Mouse (Mus musculus) frontal cortex, postnatal 25 days (tissue): Measurements from ENCODE around the gene Pdik1l.

Source experiments
- DNase-seq, 2 experiments: peaks; one replicate each; pipeline ENCODE4 v3.0.0; 2022; ENCODE audit warnings: low spot score in 2 of 2

The Pdik1l gene

DNA sequence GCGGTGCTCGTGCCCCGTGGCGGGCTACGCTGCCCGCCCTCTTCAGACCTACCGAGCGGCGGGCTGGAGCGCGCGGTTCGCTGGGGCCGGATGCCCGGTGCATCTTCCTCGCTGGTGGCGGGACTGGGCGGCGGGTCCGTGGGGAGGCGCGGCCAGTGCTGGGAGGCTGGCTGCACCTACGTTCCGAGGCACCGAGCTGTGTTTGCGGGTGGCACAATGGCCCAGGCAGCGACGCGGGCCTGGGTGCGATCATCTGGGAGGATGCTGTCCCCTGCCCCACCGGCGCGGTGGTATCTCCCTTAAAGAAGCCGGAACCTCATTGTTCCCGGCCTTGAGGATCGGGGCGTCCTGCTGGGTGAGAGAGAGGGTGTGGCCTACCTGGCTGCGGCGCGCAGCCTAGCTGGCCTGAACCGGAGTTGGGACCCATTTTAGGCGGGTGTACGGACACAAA is at the start of gene Pdik1l:
Gene Pdik1l, minus strand, starts transcription at position 321 of the 451 bp plus-strand sequence.
- peak; percentile 33 to 41 for DNase-seq

DNA sequence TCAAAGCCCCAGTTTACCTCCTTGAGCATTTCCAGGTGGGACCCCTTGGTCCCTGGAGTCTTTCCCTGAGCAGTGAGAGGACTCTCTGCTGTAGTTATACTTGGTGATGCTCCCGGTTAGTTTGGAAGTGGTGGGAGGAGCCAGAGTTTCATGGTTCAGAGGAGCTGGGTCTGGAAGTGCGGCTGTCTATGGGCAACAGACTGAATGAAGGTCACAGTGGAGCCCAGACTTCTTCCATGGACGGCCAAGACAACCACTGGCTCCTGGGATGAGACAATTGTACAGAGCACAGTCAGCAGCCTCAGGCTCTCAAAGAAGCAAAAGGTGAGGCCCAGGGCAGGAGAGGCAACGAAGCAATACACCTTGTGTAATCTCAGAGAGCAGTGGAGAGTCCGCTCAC is 42.6 kb upstream of the Pdik1l start:
- DNase-seq, result no peak

DNA sequence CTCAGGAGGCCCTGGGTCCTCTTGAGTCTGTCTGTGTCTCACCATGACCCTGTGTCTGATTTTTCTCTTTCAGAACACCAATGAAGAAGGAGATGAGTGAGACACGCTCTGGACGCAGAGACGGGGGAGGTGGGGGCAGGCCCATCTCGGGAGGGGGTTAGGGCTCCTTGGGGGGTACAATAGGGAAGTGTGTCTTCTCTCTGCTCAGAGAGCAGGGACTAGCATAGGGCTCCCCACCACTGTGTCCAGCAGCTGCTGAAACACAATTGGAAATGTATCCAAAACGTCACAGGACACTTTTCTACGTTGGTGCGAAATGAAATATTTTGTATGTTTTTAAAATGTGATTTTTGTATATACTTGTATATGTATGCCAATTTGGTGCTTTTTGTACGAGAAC is 41.1 kb upstream of the Pdik1l start:
- no peak for DNase-seq

DNA sequence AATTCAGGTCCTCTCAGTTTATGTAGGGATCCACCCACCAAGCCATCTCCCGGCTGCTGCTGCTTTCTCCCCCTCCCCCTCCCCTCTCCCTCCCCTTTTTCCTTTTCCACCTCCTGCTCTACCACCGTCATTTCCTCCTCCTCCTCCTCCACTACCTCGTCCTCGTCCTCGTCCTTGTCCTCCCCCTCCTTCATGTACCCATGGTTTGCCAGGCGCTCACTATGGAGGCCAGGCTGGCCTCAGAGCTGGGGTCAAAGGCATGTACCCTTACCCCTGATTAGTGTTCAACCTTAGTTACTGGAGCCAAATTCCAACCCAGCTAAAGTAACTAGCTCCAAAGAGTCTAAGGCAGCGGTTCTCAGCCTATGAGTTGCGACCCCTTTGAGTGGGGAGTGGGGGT is 40.5 kb upstream of the Pdik1l start:
- DNase-seq, result no peak

DNA sequence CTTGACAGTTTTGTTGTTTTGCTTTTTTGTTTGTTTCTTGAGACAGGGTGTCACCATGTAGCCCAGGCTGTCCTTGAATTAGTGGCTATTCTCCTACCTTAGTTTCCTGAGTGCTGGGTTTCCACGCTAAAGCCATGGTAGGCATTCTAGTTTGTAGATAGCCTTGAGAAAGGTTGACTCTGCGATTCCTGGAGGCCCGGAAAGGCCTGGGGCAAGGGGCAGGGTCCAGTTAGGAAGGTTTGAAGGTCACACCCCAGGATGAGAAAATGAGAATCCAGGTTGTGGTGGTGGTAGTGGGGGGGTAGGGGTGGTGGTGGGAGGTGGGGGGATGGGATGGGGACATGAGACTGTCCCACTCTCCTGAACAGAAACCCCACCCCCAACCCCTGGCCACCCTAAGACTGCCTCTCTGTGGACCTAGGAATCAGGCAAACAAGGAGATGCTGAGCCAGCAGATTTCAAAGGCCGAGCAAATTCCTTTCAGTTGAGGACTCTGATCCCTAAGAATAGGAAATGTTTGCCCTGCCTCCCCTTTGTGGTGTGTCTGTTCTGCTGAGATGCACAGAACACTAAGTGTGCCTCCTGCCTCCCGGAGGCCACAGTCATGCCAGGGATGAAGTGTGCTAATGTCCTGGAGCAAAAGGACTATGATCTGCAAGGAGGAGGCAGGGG is 39.3 kb upstream of the Pdik1l start:
- DNase-seq, result no peak

DNA sequence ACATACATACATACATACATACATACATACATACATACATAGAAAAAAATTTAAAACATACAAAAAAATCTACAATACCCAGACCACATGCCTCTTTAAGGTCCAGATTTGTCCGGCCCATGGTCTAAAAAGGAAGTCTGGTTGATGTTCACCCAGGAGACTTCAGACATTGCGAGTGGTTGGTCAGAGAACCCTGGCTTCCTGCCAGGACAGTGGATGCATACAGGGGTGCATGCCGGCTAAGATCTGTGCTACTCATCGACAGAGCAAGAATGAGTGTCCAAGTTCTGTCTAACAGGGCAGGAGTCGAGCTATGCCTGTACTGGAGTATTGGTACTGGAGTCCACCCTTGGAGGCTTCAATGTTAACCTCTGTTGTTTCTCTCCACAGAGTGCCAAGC is 37.0 kb upstream of the Pdik1l start:
- DNase-seq, result no peak

DNA sequence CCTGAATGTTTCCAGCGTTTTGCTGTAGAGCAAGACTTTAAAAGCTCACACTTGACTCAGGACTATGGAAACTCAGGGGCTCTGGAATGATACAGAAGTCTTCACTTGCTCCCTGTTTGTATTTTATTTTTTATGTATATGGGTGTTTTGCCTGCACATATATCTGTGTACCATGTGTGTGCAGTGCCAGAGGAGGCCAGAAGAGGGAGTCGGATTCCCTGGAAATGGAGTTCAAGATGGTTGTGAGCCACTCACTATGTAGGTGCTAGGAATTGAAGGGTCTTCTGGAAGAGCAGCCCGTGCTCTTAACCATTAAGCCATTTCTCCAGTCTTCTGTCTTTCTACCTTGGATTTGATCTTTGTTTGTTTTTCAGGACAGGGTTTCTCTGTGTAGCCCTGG is 33.8 kb upstream of the Pdik1l start:
- no peak for DNase-seq

DNA sequence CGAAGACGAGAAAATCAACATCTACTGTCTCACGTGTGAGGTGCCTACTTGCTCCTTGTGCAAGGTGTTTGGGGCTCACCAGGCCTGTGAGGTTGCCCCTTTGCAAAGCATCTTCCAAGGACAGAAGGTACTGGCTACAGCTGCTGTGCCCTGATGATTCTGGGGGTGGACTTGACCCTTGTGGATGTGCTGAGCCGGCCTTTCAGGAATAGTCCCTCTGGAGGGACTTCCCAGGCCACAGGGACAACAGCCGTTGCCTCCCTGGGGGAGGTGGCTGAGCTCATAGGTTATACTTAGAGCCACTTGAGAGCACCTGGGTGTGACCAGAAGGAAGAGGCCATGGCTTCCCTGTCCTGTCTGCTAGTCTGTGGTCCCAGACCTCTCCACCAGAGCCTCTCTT is 32.0 kb upstream of the Pdik1l start:
- no peak for DNase-seq

DNA sequence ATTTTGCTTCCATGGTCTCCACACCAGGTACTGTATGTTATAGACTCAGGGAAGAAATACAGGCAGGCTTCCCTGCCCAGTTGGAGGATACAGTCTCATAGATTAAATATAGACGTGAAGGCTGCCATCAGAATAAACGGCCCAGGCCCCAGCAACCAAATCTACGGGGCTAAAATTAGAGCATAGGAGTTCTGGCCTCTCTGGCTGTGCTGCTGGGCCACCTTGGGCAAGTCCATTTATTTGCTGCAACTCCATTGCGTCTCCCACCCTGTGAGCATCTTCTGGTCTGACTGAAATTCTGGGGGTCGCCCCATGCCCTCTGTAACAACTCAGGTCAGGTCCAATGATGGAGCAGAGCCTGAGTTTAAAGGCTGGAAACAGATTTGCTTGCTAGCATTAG is 31.4 kb upstream of the Pdik1l start:
- DNase-seq, result no peak

DNA sequence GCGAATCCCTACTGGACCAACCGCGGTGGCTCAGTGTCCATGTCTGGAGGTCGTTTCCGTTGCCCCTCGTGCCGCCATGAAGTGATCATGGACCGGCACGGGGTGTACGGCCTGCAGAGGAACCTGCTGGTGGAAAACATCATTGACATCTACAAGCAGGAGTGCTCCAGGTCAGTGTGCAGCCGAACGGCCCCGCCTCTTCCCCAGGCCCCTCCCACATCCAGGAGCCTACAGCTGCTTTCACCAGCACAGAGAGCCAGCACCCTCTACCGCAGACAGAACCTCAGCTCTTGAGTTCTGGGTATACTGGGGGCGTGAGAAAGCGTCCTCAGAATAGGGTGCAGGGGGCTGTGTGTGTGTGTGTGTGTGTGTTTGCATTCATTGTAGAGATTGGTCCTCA is 28.7 kb upstream of the Pdik1l start:
- DNase-seq, result no peak

DNA sequence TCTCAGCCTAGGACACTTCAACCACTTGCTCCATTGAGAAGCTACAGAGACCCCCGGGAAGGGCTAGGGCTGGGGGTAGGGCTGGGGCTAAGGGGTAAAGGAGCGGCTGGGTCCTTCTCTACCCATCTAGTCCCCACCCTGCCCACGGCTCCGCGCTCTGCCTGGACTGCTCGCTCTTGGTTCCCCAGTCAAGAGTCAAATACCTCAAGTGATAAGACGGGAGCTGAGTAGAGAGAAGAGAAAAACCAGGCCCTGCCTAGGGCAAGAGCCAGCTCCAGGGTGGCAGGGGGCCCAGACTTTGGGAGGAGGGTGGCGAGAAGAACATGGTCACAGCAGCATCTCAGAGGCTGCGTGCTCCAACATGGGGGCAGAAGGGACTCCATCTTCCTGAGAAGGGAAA is 27.8 kb upstream of the Pdik1l start:
- DNase-seq, result no peak

DNA sequence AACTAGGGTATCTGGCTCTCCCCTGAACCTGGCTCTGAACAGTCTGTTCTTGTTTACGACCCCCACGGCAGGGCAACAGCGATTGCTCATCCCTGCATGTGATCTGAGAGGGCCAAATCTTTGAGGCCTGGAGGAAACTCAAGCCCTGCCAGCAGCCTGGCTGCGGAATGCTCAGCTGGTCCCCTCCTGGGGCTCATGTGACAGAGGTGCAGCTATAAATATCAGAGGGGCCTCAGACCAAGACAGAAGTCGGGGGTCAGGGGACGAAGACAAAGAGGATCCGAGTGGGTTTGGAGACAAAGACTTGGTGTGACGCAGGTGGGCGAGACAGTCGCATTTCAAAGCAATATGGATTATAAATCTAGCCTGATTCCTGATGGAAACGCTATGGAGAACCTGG is 27.2 kb upstream of the Pdik1l start, which contains the start of gene Trim63:
Gene Trim63, plus strand, starts transcription at position 245 of the 400 bp plus-strand sequence.
- no peak for DNase-seq

DNA sequence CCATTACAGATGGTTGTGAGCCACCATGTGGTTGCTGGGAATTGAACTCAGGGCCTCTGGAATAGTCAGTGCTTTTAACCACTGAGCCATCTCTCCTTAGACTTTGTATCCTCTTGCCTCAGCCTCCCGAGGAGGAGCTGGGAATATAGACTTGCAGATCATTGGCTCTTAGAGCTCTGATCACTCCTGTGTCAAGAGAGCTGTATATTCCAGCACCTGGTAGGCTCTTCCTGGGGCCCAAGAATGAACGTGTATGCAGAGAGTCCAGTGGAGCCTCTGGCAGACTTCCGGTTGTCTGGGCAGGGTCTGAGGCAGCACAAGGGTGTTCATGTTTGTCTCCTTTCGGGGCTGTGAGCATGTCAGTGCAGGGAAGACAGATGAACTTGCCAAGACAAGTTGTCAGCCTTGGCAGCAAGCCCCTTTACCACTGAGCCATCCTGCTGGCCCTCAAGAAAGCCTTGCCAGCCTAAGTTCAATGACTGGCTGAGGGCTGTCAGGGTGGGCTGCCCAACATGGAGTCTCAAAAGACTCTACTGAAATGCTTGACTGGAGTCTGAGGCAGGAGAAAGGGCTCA is 26.5 kb upstream of the Pdik1l start:
- no peak for DNase-seq

DNA sequence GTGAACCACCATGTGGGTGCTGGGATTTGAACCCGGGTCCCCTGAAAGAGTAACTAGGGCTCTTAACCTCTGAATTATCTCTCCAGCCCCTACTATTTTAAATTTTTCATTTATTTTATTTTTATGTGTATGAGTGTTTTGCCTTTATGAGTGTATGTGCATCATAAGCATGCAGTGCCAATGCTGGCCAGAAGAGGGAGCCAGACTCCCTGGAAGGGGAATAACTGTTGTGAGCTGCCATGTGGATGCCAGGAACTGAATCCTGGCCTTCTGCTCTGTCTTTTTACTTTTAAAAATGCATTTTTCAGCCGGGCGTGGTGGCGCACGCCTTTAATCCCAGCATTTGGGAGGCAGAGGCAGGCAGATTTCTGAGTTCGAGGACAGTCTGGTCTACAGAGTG is 25.2 kb upstream of the Pdik1l start:
- no peak for DNase-seq

DNA sequence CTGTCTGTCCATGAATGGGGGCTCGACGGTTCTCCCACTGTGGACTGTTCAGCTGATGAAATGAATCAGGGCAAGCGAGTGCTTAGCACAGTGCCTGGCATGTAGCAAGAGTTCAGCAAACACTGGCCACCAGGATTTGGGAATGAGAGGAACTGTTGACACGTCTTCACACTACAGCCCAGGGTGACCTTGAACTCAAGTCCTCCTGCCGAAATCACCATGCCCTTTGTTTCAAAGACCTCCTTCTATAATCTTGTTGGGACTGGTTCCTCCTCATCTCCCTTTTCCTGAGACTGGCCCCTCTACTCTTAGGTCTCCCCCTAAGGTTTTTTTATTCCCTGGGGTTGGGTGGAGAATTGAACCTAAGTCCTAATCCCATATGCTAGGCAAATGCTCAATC is 24.6 kb upstream of the Pdik1l start:
- DNase-seq, result no peak

DNA sequence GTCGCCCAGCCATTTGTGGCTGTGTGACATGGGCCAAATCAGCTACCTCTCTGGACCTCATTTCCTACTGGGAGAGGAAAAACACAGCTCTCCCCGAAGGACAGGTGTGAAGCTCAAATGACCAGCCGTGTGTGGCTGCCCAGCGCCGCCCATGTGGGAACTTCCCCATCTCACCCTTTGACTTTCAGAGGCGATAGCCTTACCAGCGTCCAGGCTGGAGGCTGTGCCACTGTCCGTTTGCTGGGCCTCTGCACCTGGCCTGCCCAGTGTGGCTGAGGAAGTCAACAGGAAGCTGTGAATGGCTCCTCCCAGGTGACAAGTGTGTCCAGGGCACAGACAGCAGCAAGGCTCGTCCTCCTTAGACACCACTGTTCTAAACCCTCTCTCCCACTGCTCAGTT is 24.1 kb upstream of the Pdik1l start:
- no peak for DNase-seq

DNA sequence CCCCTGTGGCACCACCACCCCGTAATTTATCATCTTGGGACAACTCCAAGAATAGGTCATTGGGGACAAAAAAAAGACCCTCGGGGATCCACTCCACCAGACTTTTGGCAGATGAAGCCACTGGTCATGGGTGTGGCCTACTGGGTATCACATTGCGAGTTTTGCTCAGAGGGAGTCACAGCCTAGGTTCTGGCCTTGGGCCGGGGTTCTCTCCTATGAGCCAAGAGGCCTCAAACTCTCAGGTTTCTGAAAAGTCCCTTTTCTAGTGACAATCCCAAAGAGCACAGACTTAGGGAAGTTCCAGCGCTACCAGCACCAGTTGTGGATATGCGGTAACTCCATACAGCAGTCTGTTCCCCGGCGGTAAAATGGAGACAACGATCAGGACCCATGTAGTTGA is 23.0 kb upstream of the Pdik1l start:
- no peak for DNase-seq

DNA sequence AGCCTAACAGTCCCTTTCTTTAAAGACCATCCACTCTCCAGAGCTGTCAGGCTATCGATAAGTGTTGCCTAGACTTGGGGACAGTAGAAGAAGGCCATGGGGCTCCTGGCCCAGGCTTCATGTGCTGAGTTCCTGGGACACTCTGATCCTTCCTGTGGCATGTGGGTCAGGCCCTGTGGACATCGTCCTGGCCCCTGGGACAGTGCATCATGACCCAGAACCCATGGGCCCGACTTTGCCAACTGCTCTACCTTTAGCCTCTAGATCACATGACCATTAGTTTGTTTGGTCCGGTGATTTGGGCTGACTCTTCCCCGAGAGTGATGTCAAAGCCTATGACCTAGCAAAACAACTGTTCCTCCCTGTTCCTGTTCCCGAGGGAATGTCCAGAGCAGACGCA is 22.4 kb upstream of the Pdik1l start:
- DNase-seq, result no peak

DNA sequence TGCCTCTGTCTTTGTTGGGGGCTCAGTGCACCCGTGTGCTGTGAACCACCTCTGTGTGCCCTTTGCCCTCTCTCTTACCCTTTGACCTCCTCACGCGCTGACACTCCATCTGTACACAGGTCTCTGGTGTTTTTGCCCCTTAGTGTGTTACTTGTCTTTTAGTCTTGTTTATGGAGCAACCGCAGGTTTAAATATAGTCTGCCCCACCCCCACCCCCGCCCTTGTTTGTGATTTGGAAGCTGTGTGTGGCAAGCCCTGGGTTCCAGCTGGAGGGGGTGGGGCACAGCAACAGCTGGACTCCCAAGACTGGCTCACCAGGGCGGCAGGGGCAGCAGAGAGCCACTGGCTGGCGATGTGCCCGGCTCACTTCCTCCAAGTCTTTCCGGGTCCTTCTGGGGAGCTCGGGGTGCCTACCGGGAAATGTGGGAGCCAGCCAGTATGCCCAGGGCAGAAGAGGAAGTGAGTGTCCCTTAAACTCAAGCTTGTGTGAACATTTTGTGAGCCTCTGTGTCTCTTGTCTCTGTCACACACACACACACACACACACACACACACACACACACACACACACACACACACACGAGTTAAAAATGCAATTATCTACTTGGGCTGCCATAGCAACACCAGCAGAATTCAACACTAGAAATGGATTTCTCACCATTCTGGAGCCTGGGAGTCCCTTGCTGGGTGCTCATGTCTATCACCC is 19.8 kb upstream of the Pdik1l start:
- DNase-seq, result peak; percentile 22 to 41

DNA sequence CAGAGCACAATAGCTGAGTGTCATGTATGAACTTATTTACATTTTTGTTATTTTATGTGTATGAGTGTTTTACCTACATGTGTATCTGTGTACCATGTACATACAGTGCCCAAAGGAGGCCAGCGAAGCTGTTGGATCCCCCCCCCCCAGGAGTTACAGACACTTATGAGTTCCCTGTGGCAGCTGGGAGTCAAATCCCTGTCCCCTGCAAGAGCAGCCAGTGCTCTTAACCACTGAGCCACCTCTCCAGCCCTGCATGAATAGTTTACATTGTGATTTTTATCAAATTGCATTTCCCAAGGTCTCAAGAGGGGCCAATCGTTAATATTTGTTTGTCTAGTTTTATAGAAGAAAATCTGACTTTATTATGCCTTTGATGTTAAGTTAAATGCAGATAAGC is 19.3 kb upstream of the Pdik1l start:
- no peak for DNase-seq

DNA sequence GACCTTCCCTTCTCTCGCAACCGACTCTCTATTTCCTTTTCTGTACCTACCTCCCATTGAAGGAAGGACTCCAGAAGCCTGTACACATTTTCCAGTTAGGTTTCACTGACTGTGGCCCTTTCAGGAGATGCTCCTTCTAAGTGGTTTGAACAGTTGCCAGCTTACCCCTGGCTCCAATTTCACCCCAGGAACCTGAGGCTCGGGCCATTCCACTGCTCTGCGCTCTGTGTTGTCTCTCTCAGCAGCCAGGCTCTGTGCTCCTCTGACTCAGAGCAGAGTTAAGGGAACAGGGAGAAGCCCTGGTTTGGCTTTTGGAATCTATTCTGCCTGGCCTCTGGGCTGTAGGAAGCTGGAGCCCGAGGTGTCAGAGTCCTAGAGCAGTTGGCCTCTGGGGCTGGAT is 14.4 kb upstream of the Pdik1l start:
- no peak for DNase-seq

DNA sequence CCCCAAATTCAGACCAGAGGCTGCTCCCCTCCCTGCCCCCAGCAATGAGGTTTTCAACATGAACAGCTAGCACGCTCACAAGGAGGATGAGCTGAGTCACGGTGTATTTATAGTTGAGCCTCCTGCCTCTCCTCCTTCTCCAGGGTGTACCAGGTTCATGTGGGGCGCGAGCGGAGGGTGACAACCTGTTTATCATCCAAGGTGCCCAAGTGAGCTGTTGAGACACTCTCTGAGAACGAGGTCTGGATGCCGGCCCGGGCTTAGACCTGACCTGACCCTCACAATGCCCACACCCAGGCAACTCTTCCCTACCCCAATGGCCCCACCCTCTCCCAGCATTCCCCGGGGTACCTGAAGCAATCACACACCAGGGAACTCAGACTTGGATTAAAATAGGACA is 12.6 kb upstream of the Pdik1l start:
- peak; percentile 22 to 24 for DNase-seq

DNA sequence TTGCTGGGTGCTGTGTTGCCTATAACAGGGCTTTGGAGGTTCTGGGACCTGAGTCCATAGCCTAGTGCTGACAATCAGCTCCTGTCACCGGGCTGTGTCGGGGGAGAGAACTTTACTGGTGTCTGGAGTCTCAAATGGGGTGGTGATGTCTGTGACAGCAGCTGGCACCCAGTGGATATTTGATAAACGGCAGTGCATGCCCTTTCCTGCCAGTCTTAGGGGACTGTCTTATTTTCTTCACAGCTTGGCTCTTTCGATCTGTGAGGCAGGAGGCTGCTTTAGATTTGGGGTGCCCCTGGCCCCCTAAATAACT is 11.8 kb upstream of the Pdik1l start:
- DNase-seq, result no peak
